Mouse (Mus musculus): ENCODE data around the gene Kansl2.

DNA sequence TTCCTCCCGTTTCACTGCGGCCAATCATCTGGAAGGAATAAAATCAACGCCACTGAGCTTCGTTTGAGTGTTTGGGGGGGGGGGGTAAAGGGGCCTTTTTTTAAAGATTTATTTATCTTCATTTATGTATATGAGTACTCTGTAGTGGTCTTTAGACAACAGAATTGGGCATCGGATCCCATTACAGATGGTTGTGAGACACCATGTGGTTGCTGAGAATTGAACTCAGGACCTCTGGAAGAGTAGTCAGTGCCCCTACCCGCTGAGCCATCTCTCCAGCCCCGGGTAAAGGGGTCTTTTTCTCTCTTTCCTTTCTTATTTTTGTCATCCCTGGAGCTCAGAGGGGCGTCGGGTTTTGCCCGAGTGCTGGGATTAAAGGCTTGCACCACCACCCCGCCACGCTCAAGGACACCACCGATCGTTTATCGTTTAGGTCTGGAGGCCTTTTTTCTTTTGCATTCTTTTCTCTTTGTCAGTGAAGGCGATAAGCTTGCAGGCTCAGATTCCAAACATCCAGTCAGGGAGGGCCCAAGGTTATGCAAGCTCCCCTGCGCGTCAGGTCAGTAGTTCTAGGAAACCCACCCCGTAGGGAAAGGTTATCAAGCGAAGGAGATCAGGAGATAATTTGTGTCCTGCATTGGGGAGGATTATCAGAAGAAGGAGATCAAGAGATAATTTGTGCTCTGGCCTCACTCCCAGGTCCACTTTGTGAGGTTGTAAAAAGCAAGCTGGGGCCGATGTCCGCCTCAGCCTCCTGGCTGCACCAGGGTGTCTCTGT, 34.4 kb upstream of the Kansl2 start:
- TF ChIP-seq CHD1 (IDR thresholded peaks at IDR 0.05; ENCODE audit: low read depth, low read length) (no peak), USF1 (IDR thresholded peaks at IDR 0.05; ENCODE audit: low read depth, low read length) (no peak), CTCF (conservative IDR thresholded peaks at IDR 0.05 in 1 of 2, IDR thresholded peaks at IDR 0.05 in 1 of 2; ENCODE audit: low read depth in 2 of 2, low read length in 2 of 2) (no peak), EP300 (IDR thresholded peaks at IDR 0.05; ENCODE audit: low read length) (no peak), POLR2A (IDR thresholded peaks at IDR 0.05; ENCODE audit: low read depth, low read length) (no peak), SMC3 (IDR thresholded peaks at IDR 0.05; ENCODE audit: low read depth, low read length) (no peak), MAZ (IDR thresholded peaks at IDR 0.05; ENCODE audit: low read depth, low read length) (peak; percentile 1; the same call in 1 of the 2 replicates), MEF2A (IDR thresholded peaks at IDR 0.05; ENCODE audit: borderline replicate concordance, low read depth, low read length) (no peak), ZMIZ1 (IDR thresholded peaks at IDR 0.05; ENCODE audit: low read depth, low read length) (no peak; the same call in 1 of the 2 replicates), JUND (conservative IDR thresholded peaks at IDR 0.05; ENCODE audit: low read depth, low read length) (no peak), NRF1 (IDR thresholded peaks at IDR 0.05; ENCODE audit: low read depth, low read length) (no peak), MYC (IDR thresholded peaks at IDR 0.05; ENCODE audit: low read depth, low read length) (no peak), CHD2 (IDR thresholded peaks at IDR 0.05; ENCODE audit: low read length) (no peak), NELFE (IDR thresholded peaks at IDR 0.05; ENCODE audit: low read depth, low read length) (no peak)
